Mouse (Mus musculus): ENCODE data around the gene Leprot.

Leprot gene

GRCm38 (mm10) chr4:101647196-101647905 is at the start of gene Leprot:
Leprot (plus strand) TSS chr4:101647718.
- peak; percentile 93 for DNase-seq (ENCODE audit: low read depth)

DNA sequence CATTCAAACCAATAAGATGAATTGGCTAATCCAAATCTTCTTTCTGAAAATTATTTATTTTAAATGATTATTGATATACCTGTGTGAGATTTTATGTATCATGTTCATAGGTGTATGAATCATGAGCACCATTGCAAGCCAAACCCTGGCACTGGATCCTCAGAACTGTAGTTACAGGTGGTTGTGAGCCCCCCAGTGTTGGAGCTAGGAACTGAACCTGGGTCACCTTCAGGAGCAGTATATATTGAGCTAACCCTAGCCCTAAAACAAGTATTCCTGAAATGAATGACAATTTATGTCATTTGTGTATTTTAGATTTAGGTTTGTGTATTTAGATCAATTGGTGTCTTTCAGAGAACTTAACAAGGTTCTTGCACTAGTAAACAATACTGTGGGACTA is 45.8 kb upstream of the Leprot start:
- DNase-seq (ENCODE audit: low read depth), result no peak

DNA sequence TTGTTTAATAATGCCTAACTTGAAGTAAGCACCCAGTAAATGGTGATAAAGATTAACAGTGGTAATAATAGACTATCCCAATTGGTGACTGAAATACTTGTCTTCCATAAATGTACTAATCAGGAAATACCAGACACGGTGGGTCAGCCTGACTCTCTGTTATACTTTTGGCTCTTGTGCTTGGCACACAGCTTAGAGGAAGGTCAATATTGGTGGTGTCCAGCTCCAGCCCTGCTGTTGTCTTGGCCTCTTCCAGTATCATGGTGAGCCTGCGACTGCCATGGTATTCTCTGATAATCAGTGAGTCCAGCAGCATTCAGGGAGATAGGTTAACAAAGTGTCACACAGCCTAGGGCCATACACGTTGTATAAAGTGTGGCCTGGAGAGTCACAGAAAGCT is 43.9 kb upstream of the Leprot start:
- DNase-seq (ENCODE audit: low read depth), result no peak

DNA sequence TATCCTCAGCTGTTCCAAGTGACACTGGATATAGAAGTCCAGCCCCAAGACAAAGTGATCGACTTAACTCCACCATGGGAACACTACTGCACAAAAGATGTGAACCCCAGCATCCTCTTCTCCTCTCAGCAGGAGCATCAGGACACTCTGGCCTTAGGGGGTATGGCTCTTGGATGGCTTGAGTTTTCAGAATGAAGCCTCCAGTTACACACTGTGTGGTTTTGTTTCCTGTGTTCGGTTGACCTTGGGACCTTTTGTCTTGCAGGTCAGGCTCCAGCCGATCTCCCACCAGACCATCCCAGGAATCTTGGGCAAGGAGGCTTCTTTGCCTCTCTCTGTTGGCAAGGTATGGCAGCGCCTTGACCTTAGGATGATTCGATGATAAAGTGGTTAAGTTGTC is 31.0 kb upstream of the Leprot start:
- no peak for DNase-seq (ENCODE audit: low read depth)

- no peak for DNase-seq (ENCODE audit: low read depth)
Observed at GRCm38 (mm10) chr4:101617742-101618141, 29.8 kb upstream of the Leprot start.

- no peak for DNase-seq (ENCODE audit: low read depth)
Observed at GRCm38 (mm10) chr4:101620206-101620605, 27.3 kb upstream of the Leprot start.

DNA sequence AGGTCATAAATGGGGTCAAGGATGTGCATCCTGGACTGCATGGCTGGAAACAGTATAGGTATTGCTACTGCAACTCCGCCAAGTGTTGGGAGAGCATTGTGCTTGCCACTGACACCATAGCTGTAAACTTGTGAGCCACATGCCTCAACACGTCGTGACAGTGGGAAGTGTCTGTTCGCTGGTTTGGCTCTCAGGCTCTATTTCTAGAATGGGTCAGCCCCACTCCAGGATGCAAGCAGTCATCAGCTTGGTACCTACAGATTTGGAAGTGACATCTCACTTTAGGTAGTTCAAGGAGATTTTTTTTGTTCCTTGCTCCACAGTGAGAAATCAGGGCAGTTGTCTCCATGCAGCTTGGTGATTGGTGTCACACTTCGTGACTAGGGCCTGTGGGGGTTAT is 26.3 kb upstream of the Leprot start:
- DNase-seq (ENCODE audit: low read depth), result no peak

GRCm38 (mm10) chr4:101625278-101625677 is 22.2 kb upstream of the Leprot start:
- no peak for DNase-seq (ENCODE audit: low read depth)

DNA sequence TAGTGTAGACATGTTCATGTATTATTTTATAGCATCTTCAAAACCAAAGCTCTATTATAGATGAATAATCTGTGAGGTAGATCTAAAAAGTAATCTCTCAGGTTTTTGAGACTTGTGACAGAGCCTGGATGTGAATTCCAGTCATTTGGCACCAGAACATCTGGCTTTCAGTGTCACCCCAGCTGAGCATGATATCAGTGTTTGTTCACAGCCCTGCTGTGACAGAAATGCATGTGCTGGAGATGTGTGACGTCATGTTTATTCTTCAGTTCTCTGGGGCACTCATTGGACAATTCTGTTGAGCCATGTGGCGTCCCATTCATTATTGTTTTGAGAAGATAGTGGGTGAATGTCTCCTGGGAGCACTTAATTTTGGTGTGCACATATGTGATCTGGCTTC is 11.9 kb upstream of the Leprot start:
- no peak for DNase-seq (ENCODE audit: low read depth)

- no peak for DNase-seq (ENCODE audit: low read depth)
Observed at GRCm38 (mm10) chr4:101637472-101637871, 10.0 kb upstream of the Leprot start.

DNA sequence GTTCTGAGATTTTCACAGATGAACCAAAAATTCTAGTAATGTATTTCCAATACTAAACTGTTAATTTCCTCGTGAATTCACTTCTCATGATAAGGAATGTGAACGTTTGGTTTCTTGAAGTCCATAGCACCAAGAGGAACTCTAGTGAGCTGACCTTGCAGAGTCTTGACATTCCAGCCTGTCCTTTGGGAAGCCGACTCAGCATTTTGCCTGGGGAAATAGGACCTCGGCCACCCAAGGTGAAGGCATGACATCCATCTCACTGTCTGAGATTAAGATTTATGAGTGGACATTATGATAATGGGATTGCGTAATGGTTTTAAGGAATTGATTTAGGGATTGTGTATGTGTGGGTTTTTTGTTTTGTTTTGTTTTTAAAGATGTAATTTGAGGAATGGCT is 6.9 kb upstream of the Leprot start:
- DNase-seq (ENCODE audit: low read depth), result no peak

DNA sequence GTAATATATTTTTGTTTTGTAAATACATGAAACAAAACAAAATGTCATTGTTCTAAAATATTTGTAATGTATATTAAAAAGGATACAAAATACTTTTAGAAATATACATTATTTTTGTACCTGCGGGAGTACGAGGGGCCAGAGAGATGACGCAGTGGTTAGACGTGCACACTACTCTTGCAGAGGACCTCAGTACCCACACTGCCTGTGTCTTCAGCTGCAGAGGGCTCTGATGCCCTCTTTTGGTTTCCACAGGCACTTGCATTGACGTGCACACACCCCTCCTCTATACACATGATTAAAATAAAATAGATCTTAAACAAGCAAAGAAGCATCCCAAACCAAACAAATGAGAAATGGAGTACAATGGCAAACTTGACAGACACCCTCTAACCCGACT is 4.8 kb upstream of the Leprot start:
- no peak for DNase-seq (ENCODE audit: low read depth)

- no peak for DNase-seq (ENCODE audit: low read depth)
Observed at GRCm38 (mm10) chr4:101643216-101643615, 4.3 kb upstream of the Leprot start.

DNA sequence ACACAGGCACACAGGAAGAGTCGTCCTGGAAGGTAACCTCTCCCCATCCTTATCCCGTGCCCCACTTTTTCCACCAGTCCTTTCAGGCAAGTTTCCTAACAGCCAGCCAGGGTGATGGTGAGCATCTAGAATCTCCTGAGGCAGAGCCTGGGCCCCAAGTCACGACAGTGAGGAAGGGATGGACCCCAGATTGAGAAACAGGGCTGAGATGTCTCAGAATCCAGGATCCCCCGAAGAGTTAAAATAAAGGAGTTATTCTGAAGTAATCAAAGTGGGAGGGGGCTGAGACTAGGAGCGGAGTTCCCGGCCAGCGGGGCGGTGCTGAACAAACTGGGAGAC is 692 bp upstream of the Leprot start:
- DNase-seq (ENCODE audit: low read depth), result no peak

DNA sequence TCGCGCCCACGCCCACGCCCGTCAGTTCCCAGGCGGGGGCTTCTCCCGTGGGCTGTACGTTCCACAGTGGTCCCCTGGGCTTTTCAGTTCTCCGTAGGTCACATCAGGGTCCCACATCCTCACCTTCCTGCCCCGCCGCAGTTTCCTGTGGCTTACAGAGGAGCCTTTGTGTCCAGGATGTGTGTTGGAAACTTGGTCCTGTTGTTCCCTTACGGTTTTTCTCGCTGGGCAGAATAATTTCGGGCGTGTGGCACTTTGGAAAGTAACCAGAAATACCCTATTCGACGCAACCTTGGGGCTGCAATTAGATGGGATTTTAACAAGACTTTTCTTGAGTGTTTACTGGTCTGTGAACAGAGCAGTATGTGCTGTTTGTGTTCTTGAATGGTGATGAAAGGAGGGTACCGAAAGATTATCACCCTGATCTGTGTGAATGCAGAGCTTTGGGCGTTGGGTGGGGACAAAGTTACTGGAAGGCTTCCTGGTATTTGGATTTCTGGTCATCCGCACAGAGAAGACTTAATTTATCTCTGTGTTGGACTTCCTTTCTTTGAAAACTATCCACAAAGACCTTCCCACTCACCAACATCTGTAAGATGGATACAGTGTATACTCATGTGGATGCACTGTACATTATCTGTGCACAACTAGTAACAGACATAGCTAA is 591 bp downstream of the Leprot start:
- DNase-seq (ENCODE audit: low read depth), result peak; percentile 71

DNA sequence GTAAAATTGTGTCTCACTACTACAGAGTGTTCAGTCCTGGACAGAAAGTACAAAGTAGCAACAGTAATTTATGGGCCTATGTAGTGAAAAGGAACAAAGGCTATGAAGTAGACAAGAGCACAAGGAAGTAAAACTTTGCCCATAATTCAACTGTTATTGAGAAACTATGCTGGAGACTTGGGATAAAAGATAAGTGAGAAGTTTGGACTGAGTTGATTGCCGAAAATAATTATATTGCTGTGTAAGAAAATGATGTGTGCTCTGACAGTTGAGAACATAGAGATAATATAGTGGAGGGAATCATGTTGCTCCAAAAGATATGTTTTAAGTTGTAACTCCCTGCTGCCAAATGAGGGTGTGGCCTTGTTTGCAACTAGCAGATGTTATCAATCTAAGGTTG is 1.2 kb downstream of the Leprot start:
- peak; percentile 57 for DNase-seq (ENCODE audit: low read depth)

GRCm38 (mm10) chr4:101650961-101651360 is 3.4 kb downstream of the Leprot start:
- no peak for DNase-seq (ENCODE audit: low read depth)

GRCm38 (mm10) chr4:101654256-101654655 is 6.7 kb downstream of the Leprot start:
- DNase-seq (ENCODE audit: low read depth), result no peak

DNA sequence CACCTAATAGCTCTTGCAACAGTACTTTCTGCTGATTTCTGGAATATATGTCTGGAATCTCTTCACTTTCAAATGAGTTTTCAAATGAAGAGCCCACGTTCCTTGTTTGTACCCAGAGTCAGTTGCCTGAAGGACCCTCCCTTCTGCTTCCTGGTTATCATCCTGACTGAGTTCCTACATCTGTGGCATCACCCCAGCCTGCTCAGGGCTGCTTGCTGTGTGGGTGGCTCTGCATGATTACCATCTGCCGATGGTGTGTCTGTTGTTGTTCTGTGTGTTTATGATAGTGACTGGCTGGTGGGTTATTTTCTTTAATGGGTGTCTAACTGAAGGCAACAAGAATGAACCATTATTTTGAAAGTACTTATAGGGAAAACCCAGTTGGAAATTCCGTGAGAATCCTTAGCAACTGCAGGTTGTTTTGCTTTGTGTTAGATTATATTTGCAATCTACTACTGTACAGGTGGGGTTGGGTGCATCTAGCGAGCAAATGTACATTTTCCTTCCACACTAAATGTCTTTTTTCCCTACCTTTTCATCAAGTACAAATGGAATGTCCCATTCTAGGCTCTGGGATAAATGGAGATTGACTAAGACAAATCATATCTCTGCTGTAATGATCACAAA is 7.4 kb downstream of the Leprot start:
- DNase-seq (ENCODE audit: low read depth), result peak; percentile 86

- DNase-seq (ENCODE audit: low read depth), result peak; percentile 51
Observed at GRCm38 (mm10) chr4:101655415-101655790, 7.9 kb downstream of the Leprot start.

DNA sequence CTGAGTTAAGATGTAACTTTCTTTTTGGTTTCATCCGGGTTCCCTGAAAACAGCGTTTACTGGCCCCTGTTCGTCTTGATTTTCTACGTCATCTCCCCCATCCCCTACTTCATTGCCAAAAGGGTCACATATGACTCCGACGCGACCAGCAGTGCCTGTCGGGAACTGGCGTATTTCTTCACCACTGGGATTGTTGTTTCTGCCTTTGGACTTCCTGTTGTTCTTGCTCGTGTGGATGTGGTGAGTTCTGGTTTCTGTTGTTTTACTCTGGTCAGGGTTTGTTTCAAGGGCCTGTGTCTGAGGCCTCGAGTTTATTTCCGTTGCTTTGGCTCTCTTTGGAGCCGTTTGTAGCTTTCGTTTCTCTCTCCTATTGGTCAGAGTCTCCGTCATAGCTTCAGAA is 8.5 kb downstream of the Leprot start:
- no peak for DNase-seq (ENCODE audit: low read depth)

DNA sequence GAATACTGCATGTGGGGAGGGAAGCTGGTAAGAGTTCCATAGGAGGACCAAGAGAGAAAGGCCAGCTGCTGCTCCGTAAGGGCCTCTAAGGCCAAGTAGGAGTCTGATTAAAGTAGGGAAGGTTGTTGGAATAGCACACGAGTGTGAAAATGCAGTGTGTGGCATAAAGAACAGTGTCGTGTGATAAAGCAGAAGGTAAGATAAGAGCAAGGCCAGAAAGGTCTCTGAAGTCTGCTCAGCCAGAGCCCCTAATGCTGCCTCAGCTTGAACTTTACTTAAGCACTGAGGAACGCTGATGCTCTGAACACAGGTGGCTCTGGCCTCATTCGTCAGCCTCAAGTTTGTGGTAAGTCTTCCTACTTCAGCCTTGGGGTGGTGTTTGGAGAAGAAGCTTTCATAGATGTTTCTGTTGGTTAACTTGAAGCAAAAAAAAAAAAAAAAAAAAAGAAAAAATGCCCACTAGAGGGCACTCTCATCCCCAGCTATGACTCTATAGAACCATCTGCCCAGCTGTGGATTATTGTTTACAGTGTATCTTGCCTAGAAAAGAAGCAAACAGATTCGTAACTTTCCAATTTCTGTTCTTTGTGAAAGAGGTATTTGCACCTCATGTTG is 9.5 kb downstream of the Leprot start:
- peak; percentile 47 for DNase-seq (ENCODE audit: low read depth)

DNA sequence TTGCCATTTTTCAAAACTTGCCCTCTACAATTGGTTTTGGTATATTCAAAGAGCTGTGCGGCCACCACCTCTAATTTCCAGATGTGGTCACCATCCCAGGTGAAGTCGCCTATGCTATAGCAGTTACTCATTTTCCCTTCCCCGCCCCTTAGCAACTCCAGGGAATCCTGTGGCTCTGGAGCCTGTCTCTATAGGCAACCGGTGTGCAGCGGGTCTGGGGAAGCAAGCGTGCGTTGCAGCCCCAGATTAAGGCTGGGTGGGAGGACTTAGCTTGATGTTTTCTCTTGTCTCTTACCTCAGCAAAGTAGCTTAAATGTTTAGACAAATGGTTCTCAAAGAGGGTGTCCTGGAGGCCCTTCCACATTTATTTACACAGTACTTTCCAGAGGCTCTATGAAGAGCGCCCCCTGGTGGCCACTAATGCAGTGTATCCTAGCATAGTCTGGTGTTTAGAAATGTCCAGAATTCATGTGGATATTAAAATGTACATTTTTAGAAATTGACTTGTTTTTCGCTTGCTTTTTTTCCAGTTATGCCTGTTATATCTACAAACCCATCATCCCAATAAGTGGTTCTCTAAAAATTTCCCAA is 16.7 kb downstream of the Leprot start:
- DNase-seq (ENCODE audit: low read depth), result peak; percentile 60
